Mouse (Mus musculus): ENCODE measurements at regions not wholly inside any gene's neighbourhood (a gene's known extent, or its start where the extent isn't known, plus 50 kb on each side); places are given as distances from the start of the nearest gene placed in this dataset.

DNA sequence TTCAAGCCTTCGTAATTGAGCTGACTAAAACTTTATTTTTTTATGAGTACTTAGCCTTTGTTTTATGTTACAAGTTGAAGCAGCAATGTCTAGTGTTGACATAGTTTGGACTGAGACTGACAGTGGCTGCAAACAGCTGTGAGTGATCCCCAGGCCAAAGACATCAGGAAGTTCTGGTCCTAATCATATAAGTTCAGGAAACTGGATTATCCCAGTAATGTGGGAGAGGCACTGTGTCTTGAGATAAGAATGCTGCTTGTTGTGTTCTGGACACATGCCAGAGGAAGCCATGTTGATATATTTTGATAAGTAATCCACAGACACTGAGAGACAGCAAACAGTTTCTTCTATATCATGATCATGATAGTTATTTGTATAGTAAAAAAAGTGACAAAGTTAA, 153.4 kb downstream of the Lrriq3 start:
- DNase-seq (ENCODE audit: extremely low spot score, low read depth, low spot score): no peak

DNA sequence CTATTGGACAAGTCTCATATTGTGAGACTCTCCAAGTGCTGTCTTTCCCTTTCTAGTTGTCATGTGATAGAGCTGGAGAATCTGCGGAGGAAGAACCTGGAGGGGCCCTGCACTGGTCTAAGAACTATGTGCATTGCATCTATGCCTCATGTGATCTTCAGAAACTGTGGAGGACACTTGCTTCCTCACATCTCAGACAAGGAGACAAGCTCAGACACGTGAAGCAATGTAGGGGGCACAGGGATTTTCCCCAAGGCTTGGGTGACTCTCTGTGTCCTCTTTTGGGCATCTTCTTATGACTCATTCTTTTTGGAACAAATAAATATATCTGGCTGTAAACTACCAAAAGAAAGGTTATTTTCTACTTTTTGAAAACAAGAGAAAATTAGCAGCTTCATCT, 153.9 kb downstream of the Lrriq3 start:
- no peak for DNase-seq (ENCODE audit: extremely low spot score, low read depth, low spot score)

DNA sequence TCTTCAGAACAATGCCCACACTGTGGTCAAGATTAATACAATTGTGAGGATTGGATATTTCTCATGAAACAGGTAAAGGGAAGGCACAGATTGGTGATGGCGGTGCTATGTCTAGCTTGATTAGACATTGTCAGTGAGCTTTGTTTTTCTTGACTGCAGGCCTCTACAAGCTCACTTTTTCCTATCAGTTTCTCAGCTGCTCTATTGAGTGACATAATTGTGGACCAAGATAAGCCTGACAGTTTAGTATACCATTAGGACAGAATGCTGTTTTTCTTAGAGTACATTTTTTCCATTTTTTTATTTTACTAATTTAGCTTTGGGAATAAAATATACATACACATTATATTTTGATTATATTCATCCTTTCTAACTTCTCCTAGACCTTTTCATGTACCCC, 154.7 kb downstream of the Lrriq3 start:
- DNase-seq (ENCODE audit: extremely low spot score, low read depth, low spot score): no peak

DNA sequence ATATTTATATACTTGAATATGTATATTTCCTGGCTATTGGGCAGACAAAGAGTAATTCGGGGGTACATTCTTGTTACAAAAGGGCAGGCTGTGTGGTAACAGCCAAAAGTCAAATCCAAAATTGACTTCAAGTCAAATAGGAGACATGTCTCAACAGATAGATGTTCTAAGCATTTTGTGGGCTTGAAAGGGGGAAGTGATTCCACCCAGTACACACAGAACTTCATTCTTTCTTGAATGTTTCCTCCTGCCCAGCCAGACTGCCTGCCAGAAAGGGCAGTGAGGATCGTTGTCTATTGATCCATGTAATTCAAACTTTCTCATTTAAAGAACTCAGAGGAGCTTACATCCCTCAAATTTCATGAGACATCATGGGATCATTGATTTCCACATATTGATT, 157.7 kb downstream of the Lrriq3 start:
- no peak for DNase-seq (ENCODE audit: extremely low spot score, low read depth, low spot score)

DNA sequence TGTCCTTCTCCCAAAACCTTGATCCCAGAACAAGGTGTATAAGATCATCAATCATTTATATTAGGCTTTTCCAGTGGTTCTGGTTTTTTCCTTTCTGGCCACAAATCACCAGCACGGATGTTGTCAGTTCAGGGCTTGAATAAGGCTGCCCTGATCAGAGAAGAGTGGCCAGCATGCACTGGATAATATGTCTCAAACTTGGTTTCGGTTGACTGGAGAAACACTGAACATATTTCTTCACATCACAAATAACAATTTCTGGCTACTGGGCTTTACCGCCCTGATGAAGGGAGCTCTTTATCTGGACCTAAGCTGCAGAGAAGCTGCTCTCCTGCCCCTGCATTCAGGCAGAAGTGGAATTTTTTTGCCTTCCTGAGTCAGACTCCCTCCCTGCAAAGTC, 205.0 kb downstream of the Lrriq3 start:
- DNase-seq (ENCODE audit: extremely low spot score, low read depth, low spot score): no peak

DNA sequence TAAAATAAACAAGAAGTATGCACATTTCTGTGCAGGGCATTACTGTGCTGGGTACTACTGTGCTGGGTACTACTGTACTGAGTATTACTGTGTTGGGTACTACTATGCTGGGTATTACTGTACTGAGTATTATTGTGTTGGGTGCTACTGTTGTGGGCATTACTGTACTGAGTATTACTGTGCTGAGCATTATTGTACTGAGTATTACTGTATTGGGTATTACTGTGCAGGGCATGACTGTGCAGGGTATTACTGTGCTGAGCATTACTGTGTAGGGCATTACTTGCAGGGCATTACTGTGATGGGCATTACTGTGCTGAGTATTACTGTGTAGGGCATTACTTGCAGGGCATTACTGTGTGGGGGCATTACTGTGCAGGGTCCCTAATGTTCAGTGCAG, 205.5 kb downstream of the Lrriq3 start:
- DNase-seq (ENCODE audit: extremely low spot score, low read depth, low spot score): no peak

DNA sequence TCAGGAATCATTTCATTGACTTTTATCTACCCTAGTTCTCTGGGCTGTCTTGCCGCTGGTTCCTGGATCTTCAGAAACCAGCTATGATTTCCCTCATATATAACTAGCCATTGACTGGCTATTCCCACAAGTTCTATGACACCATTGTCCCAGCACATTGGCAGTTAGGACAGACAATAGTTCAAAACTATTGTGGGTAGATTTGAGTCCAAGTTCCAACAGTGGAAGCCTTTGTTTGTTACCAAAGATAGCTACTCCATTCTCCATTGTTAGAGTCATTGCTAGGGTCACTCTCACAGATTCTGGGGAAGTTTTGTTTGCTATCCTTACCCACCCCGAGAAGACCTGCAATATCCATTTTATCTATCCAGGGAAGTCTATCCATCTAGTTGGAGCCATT, 229.1 kb downstream of the Lrriq3 start:
- no peak for DNase-seq (ENCODE audit: extremely low spot score, low read depth, low spot score)

DNA sequence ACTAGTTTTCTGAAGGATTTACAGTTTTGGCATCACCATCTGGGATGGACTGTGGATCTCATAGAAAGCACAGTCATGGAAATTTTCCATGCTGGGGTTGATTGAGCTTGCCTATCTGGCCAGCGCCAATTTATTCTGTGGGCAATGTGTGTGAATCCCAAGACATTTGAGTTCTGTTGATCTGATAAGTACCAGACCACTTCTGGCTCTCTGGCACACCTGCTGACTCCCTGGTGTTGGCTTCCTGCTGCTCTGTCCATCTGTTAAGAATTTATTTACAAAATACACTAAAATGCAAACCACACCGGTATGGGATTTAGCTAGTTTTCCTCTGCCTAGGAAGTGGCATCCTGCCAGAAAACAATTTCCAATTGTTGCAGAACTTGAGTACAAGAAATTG, 236.5 kb downstream of the Lrriq3 start:
- DNase-seq (ENCODE audit: extremely low spot score, low read depth, low spot score): no peak

DNA sequence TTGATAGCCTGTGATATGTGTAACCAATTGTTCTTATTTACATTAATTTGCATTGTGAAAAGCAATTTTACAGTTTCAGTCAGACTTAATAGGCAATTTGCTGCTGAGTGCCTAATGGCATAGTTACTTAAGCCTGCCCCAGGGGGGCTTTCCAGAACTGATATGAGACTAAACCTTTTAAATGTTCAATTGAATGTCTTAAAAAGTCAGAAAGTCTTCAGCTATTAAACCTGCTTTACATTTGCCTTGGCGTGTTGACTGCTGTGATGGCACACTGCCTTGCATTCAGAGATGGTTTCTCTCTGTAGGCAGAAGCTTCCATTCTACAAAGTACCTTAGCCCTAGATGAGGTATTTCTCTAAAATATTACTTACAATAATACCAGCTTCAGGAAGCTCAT, 256.0 kb downstream of the Lrriq3 start:
- no peak for DNase-seq (ENCODE audit: extremely low spot score, low read depth, low spot score)

DNA sequence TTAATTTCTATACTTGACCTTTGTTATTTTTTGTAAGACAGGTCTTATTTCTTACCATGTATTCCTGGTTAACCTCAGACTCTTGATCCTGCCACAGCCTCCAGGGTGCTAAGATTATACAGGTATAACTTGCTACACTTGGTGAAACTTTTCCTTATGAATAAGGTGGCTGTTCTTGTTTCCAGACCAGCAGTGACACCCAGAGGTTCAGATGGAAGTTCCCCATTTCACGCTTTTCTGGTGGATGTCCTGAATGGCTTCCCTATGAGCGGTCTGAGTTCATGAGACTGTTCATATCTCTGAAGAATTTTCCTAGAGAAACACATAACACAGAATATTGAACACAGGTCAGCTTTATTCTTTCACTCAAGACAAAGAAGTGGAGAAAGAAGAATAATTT, 258.4 kb downstream of the Lrriq3 start:
- no peak for DNase-seq (ENCODE audit: extremely low spot score, low read depth, low spot score)

DNA sequence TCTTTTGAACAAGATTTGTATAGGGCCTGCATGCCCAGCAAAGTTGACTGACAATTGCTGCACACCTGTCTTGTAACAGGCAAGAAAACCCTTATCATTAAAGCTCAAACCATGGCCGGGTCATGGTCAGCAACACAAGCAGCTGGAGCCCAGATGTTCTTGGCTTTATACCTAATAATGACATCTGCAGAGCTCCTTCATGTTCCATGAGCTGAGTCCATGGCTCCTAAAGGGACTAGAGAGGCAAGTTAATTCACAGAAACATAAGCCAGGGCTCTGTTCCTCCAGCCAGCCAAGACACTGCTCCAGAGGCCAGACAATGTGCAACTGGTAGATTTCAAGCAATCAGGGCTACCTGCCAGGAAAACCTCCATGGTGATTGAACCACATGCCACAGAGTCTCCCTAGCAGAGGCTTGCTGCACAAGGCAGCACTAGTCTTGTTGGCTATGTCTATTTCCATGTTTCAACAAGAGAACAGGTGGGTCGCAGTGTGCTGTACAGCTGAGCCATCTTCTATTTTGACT, 259.1 kb downstream of the Lrriq3 start:
- no peak for DNase-seq (ENCODE audit: extremely low spot score, low read depth, low spot score)

DNA sequence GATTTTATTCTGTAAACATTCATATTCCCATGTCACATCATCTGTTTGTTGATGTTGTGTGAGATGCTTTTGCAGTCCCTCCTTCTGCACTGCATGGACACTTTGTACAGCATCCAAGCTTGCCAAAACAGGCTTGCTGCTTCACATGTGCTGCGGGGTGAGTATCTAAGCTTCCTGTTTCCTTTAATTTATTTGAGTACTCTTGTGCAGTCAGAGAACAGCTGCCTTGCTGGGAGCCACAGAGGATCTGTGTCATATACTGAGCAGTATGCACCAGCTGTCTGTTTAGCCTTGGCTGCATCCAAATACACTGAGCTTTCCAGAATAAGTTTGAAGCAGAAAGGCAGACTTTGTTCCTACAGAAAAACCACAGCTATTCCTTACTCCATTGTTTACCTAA, 267.2 kb downstream of the Lrriq3 start:
- no peak for DNase-seq (ENCODE audit: extremely low spot score, low read depth, low spot score)

DNA sequence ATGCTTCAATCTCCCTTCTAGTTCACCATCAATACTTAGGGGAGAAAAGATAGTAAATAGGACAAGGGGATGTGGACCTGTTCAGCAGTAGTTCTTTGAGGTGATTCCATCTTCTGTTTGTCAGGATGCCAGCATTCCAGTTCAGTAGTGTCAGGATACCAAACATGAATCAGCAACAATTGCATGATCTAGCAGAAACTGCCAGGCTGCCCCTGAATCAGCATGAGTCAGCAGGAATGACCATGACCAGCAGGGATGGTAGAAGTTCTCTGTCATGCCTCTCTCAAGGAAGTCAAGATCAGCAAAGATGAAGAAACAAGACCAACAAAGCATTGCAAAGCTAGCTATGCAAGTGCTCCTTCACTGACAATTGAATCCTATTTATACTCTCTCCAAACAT, 277.5 kb downstream of the Lrriq3 start:
- DNase-seq (ENCODE audit: extremely low spot score, low read depth, low spot score): no peak

DNA sequence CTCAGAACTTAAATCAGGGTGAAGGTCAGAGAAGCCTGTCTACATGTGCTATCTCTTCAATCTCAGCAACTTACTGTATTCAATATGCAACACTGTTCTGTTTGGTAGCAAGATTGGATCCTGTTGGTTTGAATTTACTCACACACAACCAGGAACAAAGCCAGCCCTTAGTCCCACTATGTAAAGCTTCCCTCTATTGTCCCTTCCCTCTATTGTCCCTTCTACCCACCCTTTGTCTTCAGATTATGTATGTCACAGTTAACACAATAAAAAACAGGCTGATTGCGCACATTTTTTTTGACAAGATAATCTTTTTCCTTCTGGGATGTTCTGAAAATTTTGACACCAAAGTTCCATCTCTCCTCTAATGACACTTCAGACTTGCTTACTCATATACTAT, 280.4 kb downstream of the Lrriq3 start:
- no peak for DNase-seq (ENCODE audit: extremely low spot score, low read depth, low spot score)

DNA sequence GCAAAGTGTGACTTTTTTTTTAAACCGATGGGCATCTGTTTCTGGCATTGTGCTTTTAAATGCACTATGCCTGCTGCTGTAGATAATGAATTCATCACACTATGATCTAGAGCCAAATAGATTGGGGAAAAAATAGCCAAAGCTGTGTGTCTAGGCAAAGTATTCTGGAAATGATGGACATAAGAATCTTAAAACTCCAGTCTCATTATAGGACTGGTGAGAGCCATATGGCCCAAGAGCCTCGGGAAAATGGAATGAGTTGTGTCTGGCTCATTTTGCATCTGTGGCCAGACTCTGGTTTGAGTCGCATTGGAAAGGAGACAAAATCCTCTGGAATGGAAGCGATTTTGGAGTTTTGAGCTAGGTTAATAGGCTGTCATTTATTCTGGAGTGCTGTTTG, 288.7 kb downstream of the Lrriq3 start:
- DNase-seq (ENCODE audit: extremely low spot score, low read depth, low spot score): no peak

DNA sequence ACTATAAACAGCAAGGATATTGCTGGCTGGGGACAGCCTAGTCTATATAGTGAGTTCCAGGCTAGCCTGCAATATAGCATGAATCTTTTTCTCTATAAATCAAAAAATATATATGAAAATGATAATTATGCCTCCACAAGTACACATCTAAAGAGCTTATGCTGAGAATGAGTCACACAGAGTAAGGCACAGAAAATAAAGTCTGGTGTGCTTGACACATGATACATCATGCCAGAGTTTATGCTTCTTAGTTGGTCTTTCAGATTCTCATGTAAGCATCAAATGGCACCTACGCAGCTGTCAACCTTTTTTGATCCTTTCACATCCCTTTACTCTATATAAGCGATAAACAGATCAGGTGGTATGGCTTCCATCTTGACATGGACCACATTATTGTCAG, 289.6 kb downstream of the Lrriq3 start:
- no peak for DNase-seq (ENCODE audit: extremely low spot score, low read depth, low spot score)

DNA sequence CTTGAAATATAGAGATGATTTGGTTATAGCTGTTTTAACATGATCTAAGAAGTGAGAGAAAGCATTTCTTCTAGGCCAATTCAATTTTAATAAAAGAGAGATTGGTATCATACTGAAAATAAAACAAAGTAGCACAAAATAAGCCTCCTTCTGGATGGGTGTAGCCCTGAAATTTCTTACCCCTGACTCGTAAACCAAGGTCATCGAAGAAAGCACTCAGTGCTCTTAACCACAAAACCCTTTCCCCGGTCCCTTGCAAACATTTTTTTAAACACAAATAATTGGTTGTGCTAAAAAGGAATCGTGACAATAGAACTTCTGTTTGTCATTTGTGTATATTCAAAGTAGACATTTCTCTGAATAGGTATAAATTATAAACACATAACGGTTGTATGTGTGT, 297.4 kb downstream of the Lrriq3 start:
- DNase-seq (ENCODE audit: extremely low spot score, low read depth, low spot score): no peak

DNA sequence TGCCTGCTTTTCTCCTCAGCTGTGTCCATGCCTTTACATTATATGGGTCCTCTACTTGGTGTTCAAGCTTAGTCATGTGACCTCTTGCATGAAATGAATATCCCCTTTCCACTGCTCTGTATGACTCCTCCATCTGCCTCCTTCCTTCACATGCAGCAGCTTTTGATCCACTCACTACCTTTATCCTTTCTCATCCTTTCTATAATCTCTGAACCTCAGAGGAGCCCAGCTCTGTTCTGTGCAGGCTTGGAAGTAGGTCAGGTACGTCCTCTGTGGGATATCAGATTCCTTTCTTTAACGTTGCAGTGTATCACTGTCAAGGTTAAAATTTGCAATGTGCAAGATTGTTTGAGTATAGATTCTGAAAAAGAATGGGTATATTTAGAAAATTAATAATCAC, 302.9 kb downstream of the Lrriq3 start:
- DNase-seq (ENCODE audit: extremely low spot score, low read depth, low spot score): no peak

DNA sequence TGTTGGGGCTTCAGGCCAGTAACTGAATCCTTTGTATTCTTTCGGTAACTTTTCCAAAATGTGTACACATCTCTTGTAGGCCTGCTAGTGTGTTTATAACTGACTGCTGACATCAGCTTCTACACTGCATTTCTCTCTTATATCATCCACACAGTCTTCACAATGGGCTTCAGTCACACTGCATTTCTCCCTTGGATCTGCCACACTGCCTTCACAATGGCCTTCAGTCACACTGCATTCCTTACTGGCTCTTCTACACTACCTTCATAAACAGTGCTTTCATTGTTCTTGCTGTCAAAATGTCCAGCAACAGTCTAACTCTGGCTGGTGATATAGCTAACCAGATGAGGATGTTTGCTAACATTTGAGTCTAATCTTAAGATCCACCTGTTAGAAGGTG, 308.5 kb downstream of the Lrriq3 start:
- no peak for DNase-seq (ENCODE audit: extremely low spot score, low read depth, low spot score)

DNA sequence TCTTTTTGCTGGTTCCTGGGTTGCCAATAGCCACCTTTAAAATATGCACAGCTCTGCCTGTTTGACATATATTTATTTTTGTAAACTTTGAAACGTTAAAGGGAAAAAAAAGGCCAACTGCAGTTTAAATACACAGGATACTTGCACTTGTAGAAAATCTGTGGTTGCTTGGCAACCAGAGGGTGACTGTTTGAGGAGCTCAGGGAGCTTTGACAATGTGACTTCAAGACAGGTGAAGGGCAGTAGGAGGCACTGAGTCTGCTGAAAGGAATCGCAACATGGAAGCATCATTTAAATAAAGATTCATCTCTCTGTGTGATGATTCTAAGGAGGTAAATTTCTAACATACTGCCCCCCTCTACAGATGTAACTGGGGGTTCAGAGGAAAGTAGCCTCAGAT, 315.7 kb downstream of the Lrriq3 start:
- no peak for DNase-seq (ENCODE audit: extremely low spot score, low read depth, low spot score)

DNA sequence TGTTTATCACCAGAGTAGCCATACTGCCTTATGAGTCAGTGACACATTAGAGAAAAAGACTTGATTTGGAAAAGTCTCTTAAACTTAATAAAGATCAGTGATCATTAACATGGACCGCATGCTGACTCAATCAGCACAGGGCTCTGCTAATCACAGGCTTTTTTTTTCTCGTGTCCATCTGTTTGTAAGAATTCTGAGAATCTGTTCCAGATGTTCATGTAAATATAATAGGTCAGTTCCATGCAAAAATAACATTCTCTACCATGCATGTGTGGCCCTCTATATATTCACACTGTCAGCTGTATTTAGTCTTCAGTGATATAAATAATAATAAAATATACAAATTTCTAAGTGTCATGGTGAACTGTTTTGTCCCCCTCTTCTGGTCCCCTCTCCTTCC, 316.1 kb downstream of the Lrriq3 start:
- DNase-seq (ENCODE audit: extremely low spot score, low read depth, low spot score): no peak

DNA sequence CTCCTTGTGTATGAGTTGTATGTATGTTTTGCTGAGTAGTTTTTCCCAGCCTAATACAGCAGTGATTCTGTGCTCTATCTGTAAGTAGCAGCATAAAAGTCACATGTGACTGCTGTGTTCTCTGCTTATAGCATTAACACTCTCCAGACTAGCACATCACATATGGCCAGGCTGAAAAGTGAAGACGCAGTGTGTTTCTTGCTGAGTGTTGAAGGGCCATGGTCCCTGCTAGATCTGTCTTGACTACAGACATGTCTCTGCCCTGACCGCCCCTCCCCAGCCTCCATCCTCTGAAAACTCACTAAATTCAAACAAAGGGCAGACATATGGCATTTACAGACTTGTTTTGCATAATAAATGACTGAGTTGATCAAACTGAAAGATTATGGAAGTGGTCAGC, 316.6 kb downstream of the Lrriq3 start:
- no peak for DNase-seq (ENCODE audit: extremely low spot score, low read depth, low spot score)

DNA sequence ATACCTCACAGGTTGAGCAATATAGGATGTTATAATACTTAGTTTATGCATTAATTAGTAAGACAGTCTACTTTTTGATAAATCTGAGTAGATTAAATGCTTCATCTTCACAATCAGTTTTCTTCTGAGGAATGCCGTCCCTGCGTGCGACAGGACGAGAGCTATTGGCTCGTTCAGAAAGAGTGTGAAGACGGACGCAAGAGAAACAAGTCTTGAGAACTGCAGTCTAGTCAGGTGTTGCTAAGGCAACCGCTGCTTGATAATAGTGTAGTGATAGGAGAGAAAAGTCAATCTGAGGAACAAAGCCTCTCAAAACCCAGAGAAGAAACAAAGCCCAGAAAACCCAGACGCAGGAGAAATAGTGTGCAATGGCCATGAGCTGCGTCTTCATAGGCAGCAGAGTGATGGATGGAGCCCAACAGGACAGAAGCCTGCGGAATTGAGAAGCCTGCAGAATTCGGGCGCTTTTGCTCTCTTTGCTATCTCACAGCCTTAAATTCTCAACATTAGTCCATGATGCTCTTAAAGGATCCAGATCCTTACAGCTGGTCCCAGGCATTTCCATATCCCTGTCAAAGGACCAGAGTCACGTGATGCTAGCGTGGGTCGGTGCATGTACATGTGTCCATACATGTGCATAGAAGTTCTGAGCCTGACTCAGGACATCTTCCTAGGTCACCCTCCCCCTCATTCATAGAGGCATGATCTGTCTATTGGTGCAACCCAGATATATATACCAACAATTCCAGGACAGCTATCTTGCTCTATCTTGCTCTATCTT, 366.7 kb downstream of the Lrriq3 start:
- no peak for DNase-seq (ENCODE audit: extremely low spot score, low read depth, low spot score)
